Mouse (Mus musculus) lung, postnatal 0 days (tissue): ENCODE results near the gene Tyro3.

Experiments
- CTCF ChIP-seq: IDR thresholded peaks from 2 replicates; pipeline ENCODE4 v1.5.1; 2016; ENCODE audit warnings: antibody characterized with exemption, mild to moderate bottlenecking
- EP300 ChIP-seq: IDR thresholded peaks from 2 replicates; pipeline ENCODE4 v1.6.1; 2016; ENCODE audit warnings: antibody characterized with exemption, mild to moderate bottlenecking, control low read depth

DNA sequence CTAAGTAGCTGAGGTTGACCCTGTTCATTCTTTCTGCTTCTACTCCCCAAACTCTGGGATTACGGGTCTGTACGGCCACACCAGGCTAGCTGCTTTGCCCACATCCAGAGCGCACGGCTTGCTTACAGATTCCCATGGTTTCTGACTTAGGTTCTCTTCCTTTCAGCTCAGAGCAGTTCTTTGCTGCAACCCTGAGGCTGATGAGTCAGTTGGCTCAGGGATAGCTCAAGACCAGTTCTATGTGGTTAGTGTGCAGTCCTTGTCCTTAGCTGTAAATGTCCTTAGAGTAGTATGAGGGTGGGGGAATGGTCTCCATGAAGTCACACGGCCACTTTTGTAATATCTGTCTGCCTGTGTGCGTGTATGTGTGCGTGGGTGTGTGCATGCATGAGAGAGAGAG is 40.1 kb downstream of the Tyro3 start:
- TF ChIP-seq CTCF (no peak), EP300 (no peak)
